Mouse (Mus musculus) thymus, postnatal 36 days (tissue): ENCODE data around the gene Snd1.

Experiments
- DNase-seq, 2 experiments: peaks; one replicate each; pipeline ENCODE4 v3.0.0; 2022; ENCODE audit warnings: mixed read lengths in 2 of 2

The Snd1 gene

GRCm38 (mm10) chr6:28717845-28718237, 242.9 kb downstream of the Snd1 start:
- no peak for DNase-seq

DNA sequence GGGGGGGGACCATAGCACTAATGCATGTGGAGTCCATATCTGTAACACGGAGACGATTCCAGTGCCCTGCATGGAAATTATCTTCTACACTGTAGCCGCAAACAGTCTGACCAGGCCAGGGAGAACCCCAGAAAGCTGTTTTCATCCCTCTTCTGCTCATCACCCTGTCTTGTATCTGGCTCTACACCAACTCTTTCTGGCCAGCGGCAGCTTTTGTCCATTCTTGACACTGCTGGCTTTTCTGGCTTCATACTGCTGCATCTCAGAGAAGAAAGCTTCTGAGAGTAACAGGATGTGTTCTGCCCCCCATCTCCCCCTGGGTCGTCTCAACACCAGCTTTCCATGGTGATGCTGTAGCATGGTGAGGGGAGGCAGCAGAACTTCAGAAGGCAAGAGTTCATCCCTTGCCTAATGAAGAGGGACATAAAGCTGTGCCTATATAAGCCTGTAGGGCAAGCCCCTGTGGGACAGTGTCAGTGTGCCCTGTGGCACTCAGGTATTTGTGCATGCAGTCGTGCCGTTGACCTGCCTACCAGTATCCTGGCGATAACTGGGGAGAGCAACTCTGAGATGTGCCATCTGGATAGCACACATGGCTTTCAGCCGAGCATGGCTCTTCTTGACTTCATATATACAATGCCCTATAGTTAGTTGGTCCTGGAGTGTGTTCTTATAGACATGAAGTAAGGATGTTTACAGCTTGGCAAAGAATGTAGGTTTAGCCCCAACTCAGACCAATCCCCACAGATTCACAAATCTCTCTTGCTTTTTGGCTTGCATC, 245.6 kb downstream of the Snd1 start:
- no peak for DNase-seq

DNA sequence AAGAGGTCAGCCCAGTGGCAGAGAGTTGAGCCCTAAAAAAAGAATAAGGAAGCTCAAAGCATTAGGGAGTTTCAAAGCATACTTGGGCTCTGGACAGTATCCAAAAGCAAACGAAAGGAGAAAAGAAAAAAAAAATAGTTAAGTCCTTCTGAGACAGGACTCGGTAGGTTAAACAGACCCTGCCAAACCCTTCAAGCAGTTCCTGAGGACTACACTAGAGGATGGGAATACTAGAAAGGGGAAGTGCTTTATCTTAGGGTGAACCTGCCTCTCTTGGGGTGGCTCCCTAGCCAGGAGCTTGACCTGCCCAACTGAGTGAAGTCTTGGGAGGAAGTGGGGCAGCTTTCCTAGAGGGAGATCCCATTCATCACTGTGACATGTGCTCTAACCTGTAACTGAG, 248.1 kb downstream of the Snd1 start:
- no peak for DNase-seq

DNA sequence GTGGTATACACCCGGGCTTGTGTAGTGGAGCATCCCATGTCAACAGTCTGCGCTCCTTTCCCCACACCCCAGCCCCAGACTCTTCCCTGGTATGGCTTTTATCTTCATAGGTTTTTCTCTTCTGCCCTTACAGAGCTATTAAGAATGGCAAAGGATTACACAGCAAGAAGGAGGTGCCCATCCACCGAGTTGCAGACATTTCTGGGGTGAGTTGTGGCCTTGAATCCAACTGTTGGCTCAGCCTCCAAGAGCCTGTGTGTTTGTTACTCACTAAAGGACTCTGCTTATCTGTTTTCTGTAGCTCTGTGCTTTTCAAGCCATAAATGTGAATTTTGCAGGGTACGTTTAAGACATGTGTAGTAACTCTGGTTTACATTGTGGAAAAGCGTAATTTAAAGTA, 249.8 kb downstream of the Snd1 start:
- no peak for DNase-seq

GRCm38 (mm10) chr6:28729236-28729635, 254.3 kb downstream of the Snd1 start:
- no peak for DNase-seq

DNA sequence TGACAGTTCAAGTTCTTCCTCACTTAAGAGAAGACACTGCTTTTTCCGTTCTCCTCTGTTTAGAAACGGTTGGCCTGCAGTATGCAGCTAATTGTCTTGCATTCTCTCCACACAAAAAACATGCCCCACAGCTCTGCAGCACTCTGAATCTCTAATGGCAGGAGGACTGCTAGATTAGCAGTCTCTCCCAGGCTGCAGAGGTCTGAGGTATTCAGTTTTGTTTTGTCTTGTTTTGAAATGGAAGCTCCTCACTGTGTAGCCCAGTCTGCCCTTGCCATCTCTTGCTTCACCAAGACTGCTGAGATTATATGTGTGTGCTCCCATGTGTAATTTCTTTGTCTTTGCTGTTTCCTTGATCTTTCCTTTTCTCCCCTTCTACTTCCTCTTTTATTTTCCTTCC, 254.7 kb downstream of the Snd1 start:
- DNase-seq: no peak

DNA sequence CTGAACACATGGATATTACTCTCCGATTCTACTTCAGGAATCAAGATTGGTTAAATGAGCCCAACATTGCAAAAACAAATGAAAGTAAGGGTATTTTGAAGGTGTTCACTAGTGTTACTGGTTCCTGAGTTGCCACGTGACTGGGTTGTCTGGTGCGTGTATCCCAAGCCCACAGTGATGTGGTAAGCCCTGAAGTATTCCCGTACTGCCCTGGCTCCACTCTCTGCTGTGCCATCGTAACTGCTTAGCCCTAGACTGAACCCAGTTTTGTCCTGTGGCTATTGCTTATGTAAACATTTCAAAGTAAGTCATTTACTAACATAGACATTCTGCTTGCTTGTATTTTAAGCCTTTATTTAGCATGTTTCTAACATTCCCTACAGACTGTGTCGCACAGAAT, 256.3 kb downstream of the Snd1 start:
- no peak for DNase-seq

DNA sequence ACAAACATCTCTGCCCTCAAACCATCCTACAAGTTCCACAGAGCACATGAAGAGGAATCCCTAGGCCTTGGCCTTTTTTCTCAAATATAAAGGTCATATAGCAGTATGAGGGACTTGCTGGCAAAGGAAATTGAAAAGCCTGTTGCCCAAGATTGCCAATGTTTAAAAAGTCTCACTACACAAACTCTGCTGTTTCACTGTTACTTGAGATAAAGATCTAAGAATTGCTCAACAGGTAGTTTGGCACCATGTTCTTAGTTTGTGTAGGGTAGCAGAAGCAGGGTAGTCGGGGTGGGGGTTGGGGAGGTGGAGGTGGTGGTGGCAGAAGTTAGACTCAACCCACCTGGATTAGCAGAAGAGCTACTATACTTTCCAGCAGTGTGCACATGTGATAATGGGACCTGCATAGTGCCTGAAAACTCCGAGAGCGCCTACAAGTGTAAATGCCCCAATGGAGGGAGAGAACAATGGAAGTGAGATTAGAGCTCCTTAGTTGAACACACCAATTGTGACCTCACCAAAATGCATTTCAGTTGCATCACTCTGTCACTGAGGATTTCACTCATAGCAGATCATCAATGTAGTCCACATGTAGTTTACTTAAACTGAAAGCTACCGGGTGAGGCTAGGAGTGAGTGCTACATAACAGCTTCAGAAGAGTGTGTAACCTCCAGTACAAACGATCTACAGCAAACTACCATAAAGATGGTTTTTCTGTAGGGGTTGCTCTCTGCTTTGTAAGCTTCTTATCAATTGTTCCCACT, 259.1 kb downstream of the Snd1 start:
- DNase-seq: no peak

DNA sequence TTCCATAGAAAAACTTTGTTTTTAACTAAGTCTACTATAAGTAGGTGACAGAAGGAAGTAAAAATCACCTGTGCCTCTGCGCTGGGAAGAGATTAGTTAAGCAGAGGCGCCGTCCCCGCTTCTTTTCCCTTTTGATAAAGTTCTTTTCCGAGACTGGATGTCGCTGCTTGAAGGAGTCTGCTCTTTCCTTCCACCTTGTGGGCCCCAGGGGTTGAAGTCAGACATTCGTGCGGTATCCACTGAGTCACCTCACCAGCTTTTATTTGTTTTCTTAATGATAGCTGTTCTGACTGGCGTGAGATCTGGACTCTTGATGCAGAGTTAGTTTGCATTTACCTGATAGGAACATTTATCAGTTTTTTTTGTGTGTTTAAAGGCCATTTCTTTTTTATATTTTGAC, 260.2 kb downstream of the Snd1 start:
- no peak for DNase-seq

DNA sequence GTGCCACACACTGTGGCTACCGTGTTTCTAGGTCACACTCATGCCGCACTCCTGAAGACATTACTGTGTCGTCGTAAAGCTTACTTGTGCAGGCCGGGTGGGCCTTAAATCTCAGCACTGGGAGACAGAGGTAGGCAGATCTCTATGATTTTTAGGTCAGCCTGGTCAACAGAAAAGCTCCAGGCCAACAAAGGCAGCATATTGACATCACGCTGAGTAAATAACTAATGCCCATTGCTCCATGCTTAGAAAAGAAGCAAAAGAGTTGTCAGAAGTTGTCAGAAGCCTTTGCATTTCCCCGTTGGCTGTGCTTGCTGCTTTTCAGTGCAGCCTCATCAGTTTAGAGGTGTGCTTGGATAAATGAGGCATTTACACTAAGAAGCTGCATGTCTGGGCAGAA, 261.7 kb downstream of the Snd1 start:
- no peak for DNase-seq

DNA sequence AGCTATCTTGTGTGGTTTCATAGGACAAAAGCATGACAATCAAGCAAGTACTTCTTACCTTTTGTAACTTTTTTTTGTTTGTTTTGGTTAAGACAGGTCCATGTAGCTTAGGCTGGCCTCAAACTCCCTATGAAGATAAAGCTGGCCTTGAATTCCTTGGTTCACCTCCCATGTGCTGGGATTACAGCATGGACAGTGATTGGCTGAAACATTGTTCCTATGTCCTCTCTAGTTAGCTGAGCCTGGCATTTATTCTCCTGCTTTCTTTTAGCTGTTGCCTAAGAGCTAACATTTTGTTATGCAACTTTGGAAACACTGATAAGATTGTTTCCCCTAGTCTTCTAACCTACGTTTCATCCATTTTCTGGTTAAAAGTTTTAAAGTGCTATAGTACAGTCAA, 262.7 kb downstream of the Snd1 start:
- no peak for DNase-seq

DNA sequence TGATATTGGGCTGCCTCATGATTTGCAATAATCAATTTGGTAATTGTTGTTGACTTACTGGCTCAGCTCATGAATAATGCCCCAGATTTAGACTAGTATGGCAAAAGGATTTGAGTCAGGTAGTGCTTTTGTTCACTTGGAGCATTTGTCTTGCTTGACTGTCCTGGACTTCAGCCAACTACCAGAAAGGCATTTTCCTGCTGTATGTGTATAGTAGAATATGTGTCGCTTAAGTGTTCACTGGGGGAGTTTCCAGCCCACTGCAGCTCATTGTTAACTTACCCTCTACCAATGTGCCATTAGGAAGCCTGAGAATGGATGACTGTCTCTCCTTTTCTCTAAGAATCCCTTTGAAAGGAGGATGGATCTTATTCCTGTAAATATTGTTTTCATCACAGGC, 268.6 kb downstream of the Snd1 start:
- DNase-seq: no peak

DNA sequence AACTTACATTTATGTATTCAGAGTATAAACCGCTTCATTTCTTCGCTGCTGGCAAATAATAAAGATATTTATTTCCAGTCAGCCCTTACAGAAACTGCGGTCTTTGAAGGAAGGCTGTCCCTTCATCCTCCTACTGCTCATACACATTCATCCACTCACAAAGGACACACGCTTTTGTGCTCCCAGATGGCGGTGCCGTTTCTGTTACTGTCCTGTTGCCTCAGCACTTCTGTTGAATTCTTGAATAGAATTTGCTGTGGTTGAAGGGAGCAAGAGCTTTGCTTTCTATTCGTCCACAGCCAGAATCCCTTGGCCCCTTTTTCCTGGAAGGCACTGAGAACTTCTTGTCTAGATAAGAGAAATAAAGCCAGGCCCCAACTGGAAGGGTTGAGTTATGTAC, 270.9 kb downstream of the Snd1 start:
- no peak for DNase-seq

GRCm38 (mm10) chr6:28747025-28747424, 272.1 kb downstream of the Snd1 start:
- DNase-seq: no peak

- no peak for DNase-seq
Observed at GRCm38 (mm10) chr6:28747931-28748670, 273.2 kb downstream of the Snd1 start.

DNA sequence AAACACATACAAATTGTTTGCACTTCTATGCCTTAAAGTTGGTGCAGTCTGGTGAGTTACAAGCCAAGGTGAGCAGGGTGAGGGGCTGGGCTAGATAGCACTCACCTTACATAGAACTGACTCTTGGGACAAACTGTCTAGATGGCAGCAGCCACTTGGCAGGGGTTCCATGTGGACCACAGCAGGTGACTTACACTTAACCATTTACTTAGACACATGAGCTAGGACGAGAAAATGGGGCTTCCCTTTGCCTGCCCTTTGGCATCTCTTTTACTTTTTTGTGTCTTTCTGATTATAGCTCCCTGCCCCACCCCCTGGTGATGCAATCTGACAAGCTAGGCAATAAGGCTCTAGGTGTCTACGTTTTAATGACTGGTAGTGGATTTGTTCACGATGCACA, 274.3 kb downstream of the Snd1 start:
- DNase-seq: no peak

DNA sequence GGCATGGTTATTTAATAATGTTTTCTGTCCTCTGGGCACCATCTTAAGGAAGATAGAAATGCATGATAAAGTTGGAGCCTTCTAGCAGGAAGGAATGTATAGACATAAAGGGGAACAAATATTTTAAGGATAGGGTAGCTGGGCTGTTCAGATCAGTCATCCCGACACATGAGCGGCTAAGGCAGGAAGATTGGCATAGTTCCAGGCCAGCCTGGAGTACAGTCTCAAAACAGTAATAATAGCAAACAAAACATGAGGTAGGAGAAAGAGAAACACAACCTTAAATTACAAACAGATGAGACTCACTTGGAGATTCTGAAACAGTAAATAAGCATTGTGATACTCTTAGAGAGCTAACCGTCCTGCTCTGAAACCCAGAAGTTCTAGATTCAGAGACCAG, 276.2 kb downstream of the Snd1 start:
- DNase-seq: no peak

DNA sequence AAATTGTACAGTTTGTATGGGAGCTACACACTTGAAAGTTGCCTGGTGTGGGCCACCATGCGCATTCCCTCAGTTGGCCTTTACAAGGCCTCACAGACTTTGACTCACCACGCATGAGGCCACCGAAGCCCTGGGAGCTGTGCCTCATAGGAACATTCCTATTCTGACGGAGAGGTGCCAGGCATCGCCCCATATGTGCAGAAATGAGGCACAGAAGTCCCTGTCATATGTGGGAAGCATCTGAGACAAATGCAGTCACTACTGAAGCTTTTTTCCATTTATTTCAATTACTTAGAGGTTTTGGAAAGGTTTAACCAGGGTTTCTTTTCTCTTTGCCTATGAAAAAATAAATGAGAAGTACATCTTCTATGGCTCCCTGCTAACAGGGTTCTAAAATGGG, 278.3 kb downstream of the Snd1 start:
- DNase-seq: no peak

- no peak for DNase-seq
Observed at GRCm38 (mm10) chr6:28753681-28754080, 278.7 kb downstream of the Snd1 start.

DNA sequence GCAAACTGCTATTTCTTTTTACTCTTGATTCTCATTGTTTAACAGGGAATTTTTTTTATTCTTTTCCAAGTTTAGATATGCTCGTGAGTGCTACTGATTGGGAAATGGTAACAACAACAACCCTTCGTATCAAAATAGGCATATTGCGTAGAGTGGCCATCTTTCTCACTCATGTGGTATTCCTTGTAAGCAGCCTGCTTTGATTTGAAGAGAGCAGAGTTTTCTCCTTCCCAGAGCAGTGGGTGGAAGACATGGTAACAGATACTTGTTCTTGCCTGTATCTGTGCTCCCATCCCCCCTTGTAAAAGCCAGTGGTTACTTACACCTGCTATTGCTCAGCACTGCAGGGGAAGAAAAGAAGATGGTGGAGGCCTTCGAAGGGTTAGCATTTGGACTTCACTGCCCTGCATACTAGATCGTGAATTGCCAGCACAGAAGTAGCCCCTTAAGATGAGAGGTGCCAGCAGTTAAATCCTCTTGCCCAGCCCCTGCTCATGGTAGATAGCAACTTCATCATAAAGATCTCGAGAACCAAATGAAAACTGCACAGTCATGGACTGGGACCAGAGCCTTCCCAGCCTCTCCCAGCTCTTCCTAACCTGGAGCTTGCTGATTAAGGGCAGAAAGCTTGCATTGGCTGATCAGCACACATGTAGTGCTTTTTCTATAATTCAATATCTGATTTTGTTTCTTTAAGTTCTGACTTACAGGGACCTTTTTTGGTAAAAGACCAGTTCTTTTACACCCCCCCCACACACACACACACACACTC, 279.4 kb downstream of the Snd1 start:
- DNase-seq: no peak

GRCm38 (mm10) chr6:28756306-28757018, 281.5 kb downstream of the Snd1 start:
- DNase-seq: no peak

DNA sequence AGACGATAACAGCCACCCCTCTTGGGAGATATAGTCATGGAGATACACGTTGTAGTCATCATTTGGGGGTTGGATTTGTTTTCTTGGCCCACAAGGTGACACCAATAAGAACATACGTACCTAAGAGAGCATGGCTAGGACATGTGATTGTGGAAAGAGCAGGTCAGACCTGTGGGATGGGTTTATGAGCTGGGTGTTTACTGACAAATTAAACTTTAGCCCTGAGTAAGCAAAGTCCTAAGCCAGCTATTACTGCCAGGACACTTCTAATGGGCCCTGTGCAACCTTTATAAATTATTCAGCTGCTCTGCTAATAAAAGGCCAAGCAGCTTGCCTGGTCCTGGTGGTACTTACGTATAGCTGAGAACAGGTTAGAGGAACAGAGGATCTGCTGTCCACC, 283.4 kb downstream of the Snd1 start:
- no peak for DNase-seq
